Mouse (Mus musculus) fat pad, adult 2 months (tissue): ENCODE data around the gene Vmn1r84.

ENCODE experiments used
- DNase-seq: peaks from one replicate; pipeline ENCODE4 v3.0.0-alpha.2; 2011; ENCODE audit warnings: low read depth, low spot score; ENCODE audit errors: extremely low read depth

The Vmn1r84 gene

DNA sequence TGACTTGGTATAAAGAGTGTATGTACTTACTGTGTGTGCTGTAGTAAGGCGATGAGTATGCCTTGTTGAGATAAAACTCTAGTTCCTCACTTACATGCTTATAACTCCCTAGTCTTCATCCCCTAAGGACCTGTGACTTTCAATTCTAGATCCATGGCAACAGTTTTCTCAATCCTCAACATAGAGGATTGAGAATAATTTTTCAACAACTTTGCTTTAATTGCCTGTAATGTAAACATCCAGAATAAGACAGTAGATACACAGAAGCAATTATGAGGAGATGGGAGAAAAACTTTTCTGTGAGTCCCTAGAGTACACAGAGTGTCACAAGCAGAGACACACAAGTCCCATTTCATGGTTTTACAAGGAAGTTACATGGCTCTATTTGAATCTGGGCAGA is at the start of gene Vmn1r84:
TSS of gene Vmn1r84 (minus strand) at position 101 of the 400 bp plus-strand sequence.
- no peak for DNase-seq

DNA sequence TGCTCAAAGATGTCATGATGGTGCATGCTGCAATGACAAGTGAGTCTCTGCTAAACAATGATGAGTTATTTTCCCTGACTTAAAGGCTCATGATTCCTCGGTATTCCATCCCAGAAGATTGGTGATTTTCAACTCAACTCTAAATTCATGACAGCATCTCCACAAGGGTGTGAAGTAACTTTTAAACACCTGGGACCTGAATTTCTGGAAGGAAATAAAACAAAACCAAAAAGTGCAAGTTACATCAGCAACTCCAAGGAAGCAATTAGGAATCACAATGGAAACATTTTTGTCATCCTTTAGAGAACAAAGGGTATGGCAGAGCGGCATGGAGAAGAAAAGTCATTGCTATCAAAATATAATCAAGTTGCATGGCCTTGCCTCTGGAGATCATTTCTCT is 39.7 kb downstream of the Vmn1r84 start, which contains the start of gene Vmn1r83:
TSS of gene Vmn1r83 (minus strand) at position 101 of the 400 bp plus-strand sequence.
- DNase-seq, result no peak
